Mouse (Mus musculus) adrenal gland, adult (tissue): ENCODE measurements around the gene Ros1.
A peak's percentile ranks its signal among the peaks of the same experiment; 100 is the strongest.

Experiments used
- DNase-seq, 2 experiments: peaks; one replicate each; pipeline ENCODE4 v3.0.0; 2022 to 2023; ENCODE audit warnings: low spot score in 1 of 2; ENCODE audit not compliant: inconsistent age in 2 of 2

Ros1 gene

GRCm38 (mm10) chr10:52194957-52195852 lies at the start of gene Ros1:
Ros1 (minus strand) TSS chr10:52195244.
- DNase-seq = no peak

DNA sequence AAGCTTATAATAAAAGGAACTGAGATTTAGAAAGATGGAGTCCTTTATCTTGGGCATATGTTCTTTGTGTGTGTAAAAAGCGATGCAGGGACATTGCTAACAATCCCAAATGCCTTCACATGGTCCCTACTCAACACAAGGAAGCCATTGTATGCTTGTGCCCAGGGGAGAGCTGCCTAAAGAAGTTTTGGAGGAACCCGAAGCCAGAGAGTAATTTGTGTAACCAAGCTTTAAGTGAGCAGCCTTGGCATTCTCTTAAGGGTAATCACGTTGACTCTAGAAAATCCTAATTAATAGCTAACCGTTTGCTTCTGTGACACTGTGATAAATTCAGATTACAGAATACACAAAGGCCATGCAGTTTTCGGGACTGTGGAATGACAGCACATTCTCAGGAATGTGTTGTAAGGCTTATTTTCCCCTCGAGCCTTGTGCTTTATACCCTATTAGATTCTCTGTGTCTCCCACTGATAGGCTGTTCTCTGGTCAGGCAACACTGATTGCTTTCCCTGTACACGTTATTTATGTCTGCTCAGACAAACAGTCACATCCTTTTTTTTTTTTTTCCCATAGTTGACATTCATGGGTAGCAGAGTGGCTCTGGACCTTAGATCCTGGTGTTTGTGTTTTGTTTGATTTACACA lies 47.8 kb upstream of the Ros1 start:
- DNase-seq = no peak

GRCm38 (mm10) chr10:52242015-52242414 lies 47.0 kb upstream of the Ros1 start:
- no peak for DNase-seq

- DNase-seq = no peak
These were observed 40.4 kb upstream of the Ros1 start for GRCm38 (mm10) chr10:52235461-52235860.

- DNase-seq = peak in 1 of 2 experiments; percentile 25
These were observed 39.6 kb upstream of the Ros1 start for GRCm38 (mm10) chr10:52234654-52234981.

- DNase-seq = peak; percentile 48 to 85
These were observed 39.1 kb upstream of the Ros1 start for GRCm38 (mm10) chr10:52233969-52234653.

DNA sequence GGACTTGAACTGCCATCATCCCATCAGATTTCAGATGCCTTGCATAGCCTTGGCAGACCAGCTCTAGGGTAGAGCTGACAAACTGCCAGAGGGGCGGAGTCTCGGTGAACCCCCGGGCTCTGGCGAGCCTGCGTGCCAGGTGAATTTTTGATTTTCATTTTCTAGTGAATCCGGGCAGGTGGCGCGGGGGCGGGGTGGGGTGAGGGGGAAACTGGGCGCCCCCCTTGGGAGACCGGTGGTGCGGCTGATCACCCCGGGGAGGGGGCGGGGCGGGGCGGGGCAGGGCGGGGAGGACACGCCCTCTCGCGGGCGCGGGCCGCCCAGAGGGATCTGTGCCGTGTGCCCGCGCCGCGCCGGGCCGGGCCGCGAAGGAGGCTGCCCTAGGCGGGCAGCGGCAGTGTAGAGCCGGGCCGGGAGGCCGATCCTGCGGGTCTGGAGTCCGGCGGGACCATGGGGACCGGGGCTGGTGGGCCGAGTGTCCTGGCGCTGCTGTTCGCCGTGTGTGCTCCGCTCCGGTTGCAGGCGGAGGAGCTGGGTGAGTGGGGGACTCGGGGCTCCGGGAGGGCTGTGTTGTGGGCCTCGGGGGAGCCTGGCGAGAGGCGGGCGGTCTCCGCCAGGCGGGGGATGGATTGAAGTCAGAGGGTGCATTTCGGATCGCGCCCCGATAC lies 38.4 kb upstream of the Ros1 start, which contains the start of gene Dcbld1:
Dcbld1 (plus strand) TSS at position 319 of the 668 bp plus-strand sequence.
- peak; percentile 70 to 88 for DNase-seq

- peak; percentile 32 to 77 for DNase-seq
These were observed 37.4 kb upstream of the Ros1 start for GRCm38 (mm10) chr10:52232196-52233176.

- no peak for DNase-seq
These were observed 24.6 kb upstream of the Ros1 start for GRCm38 (mm10) chr10:52219600-52219999.

GRCm38 (mm10) chr10:52217564-52217934 lies 22.5 kb upstream of the Ros1 start:
- no peak for DNase-seq

- DNase-seq = peak; percentile 44 to 77
These were observed 21.9 kb upstream of the Ros1 start for GRCm38 (mm10) chr10:52216797-52217563.

DNA sequence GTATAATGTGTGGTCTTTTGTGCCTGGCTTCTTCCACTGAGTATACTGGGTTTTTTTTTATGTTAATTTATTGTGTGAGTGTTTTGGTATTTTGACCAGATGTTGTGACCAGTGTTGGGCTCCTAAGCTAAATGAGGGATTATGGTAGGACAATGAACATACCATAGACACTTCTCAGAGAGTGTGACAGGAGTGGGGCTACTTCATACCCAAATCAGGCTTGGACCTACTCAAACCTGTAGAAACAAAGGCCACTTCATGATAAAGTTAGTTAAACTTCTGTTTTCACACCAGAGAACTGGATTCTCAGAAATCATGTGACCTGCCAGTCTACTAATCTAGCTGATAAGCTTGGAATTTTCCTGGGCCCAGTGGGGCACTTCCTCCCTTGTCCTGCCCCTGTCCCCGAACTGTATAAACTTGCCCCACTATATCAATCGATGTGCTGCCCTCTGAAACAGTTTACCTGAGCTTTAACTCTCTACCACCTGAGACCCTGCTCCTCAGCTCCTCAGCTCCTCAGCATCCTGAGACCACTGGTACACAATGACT lies 20.3 kb upstream of the Ros1 start:
- no peak for DNase-seq

DNA sequence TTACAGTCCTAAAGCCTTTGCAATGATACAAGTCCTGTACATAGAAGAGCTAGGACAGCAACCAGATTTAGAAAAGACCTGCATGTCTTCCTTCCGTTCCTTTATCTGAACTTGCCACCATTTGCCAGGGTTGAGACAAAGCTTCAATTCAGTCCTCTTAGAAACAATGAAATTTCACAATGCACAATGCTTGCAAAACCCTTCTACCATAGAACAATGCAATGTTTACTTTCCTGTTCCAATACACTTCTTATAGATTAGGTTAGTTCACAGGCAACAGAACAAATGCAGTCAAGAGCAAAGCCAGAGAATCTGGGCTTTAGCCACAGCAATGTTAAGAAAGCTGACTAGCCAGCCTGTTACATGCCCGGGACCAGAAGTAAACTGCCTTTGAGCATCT lies 9.0 kb upstream of the Ros1 start:
- DNase-seq = no peak

DNA sequence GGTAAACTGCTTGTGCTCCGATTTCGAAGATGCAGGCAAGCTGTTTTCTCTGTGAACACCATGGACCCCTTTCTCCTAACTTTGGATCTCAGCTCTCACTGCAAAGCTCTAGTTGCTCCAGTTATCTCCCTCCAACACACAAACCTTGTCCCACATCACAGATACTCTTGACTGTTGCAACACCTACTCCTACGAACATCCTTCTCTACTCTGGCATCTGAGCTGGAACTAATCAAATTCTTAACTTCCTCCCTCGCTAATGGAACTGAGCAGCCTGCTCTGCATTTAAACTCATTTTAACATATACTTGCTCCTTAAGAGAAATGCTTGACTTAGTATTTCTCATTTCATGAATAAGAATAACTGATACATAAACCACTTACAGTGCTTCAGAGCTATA lies 9.1 kb downstream of the Ros1 start:
- no peak for DNase-seq

DNA sequence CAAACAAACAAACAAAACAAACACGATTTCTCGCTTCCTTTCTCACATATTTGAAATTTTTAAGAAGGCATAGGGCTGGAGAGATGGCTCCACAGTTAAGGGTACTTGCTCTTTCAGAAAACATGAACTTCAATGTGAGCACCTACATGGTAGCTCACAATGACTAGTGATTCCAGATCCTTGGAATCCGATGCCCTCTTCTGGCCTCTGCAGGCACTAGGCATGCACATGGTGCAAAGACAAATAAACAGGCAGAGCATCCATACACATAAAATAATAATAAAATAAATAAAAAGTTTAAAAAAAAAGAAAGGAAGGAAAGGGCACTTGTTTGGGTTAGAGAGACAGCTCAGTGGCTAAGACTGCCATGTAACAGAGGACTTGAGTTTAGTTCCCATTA lies 12.2 kb downstream of the Ros1 start:
- no peak for DNase-seq

DNA sequence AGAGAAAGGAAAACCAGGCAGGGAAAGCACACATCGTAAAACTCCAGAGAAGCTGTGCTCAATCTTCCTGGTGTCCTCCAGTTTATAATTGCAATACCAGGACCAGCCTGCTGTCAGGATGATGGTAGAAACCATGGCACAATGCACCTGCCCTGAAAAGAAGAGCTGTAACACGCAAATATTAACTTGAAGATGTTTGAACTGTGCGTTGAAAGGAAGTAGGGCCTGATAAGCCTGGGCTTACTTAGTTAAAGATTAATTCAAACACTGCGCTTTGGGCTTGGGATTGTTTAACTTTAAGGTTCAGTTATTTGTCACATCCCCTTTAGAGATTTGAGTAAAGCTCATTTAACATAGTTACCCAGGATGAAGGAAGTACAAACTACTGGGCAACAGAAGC lies 20.7 kb downstream of the Ros1 start:
- no peak for DNase-seq

GRCm38 (mm10) chr10:52170489-52170888 lies 24.6 kb downstream of the Ros1 start:
- peak in 1 of 2 experiments; percentile 21 for DNase-seq

DNA sequence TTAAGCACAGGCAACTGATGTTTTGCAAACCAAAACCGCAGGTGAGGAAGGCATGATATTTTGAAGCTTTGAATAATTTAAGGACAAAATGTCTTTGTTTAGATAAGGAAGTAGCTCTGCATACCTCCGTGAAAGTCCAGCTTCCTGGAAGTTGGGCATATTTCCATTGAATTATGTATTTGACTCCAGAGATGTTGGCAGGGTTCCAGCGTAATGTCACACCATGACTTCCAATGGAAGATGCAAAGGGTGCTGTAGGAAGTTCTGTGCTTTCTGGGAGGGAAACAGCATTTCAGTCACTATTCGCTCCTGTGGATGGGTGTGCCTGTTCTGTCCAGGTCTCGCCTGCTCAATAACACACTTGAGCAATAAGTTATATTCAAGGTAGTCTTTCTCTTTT lies 25.2 kb downstream of the Ros1 start:
- no peak for DNase-seq

GRCm38 (mm10) chr10:52165376-52165775 lies 29.7 kb downstream of the Ros1 start:
- no peak for DNase-seq
